Mouse (Mus musculus): ENCODE measurements around the gene March11.
A peak's percentile ranks its signal among the peaks of the same experiment; 100 is the strongest.

March11 gene

GRCm38 (mm10) chr15:26308629-26309230 is at the start of gene March11:
Gene March11, plus strand, starts transcription at chr15:26309048.
- peak; percentile 86 for DNase-seq (ENCODE audit: low read depth, low spot score)

GRCm38 (mm10) chr15:26262336-26262735 is 46.5 kb upstream of the March11 start:
- DNase-seq (ENCODE audit: low read depth, low spot score): no peak

GRCm38 (mm10) chr15:26269596-26269995 is 39.3 kb upstream of the March11 start:
- no peak for DNase-seq (ENCODE audit: low read depth, low spot score)

GRCm38 (mm10) chr15:26276035-26276511 is 32.8 kb upstream of the March11 start:
- peak; percentile 3 for DNase-seq (ENCODE audit: low read depth, low spot score)

GRCm38 (mm10) chr15:26276608-26277007 is 32.2 kb upstream of the March11 start:
- DNase-seq (ENCODE audit: low read depth, low spot score): no peak

GRCm38 (mm10) chr15:26291871-26292270 is 17.0 kb upstream of the March11 start:
- DNase-seq (ENCODE audit: low read depth, low spot score): no peak

- no peak for DNase-seq (ENCODE audit: low read depth, low spot score)
These were observed 16.0 kb upstream of the March11 start for GRCm38 (mm10) chr15:26292811-26293210.

- DNase-seq (ENCODE audit: low read depth, low spot score): no peak
These were observed 15.6 kb upstream of the March11 start for GRCm38 (mm10) chr15:26293215-26293614.

- no peak for DNase-seq (ENCODE audit: low read depth, low spot score)
These were observed 10.2 kb upstream of the March11 start for GRCm38 (mm10) chr15:26298668-26299067.

GRCm38 (mm10) chr15:26309291-26309931 is 563 bp downstream of the March11 start:
- peak; percentile 79 for DNase-seq (ENCODE audit: low read depth, low spot score)

GRCm38 (mm10) chr15:26319866-26320265 is 11.0 kb downstream of the March11 start:
- DNase-seq (ENCODE audit: low read depth, low spot score): no peak

GRCm38 (mm10) chr15:26320402-26320801 is 11.6 kb downstream of the March11 start:
- DNase-seq (ENCODE audit: low read depth, low spot score): no peak

- no peak for DNase-seq (ENCODE audit: low read depth, low spot score)
These were observed 14.0 kb downstream of the March11 start for GRCm38 (mm10) chr15:26322804-26323203.

- peak; percentile 17 for DNase-seq (ENCODE audit: low read depth, low spot score)
These were observed 18.3 kb downstream of the March11 start for GRCm38 (mm10) chr15:26327157-26327556.

GRCm38 (mm10) chr15:26335791-26336190 is 26.9 kb downstream of the March11 start:
- no peak for DNase-seq (ENCODE audit: low read depth, low spot score)

GRCm38 (mm10) chr15:26337775-26338174 is 28.9 kb downstream of the March11 start:
- no peak for DNase-seq (ENCODE audit: low read depth, low spot score)

GRCm38 (mm10) chr15:26338343-26338742 is 29.5 kb downstream of the March11 start:
- DNase-seq (ENCODE audit: low read depth, low spot score): no peak

GRCm38 (mm10) chr15:26340490-26340889 is 31.6 kb downstream of the March11 start:
- DNase-seq (ENCODE audit: low read depth, low spot score): no peak

- no peak for DNase-seq (ENCODE audit: low read depth, low spot score)
These were observed 32.1 kb downstream of the March11 start for GRCm38 (mm10) chr15:26340966-26341365.

- DNase-seq (ENCODE audit: low read depth, low spot score): no peak
These were observed 35.5 kb downstream of the March11 start for GRCm38 (mm10) chr15:26344329-26344728.

- DNase-seq (ENCODE audit: low read depth, low spot score): no peak
These were observed 44.8 kb downstream of the March11 start for GRCm38 (mm10) chr15:26353656-26354055.

- DNase-seq (ENCODE audit: low read depth, low spot score): no peak
These were observed 56.5 kb downstream of the March11 start for GRCm38 (mm10) chr15:26365344-26365743.

- no peak for DNase-seq (ENCODE audit: low read depth, low spot score)
These were observed 57.7 kb downstream of the March11 start for GRCm38 (mm10) chr15:26366511-26366910.
